Mouse (Mus musculus) embryo, embryonic 10 days (tissue): Measurements from ENCODE around the gene E330021D16Rik.
"Not testable (repeated sequence)": the region's sequence is repeated elsewhere in the genome, so short reads cannot be mapped to it uniquely, and the experiment has no call there.

Experiments
- DNase-seq: peaks from one replicate; pipeline ENCODE4 v3.0.0-alpha.2; 2015; ENCODE audit warnings: low spot score

Gene E330021D16Rik

GRCm38 (mm10) chr6:136415133-136415775 lies at the start of gene E330021D16Rik:
Gene E330021D16Rik, minus strand, starts transcription at chr6:136415569.
- DNase-seq = no peak

- DNase-seq = no peak
These were observed 49.7 kb upstream of the E330021D16Rik start for GRCm38 (mm10) chr6:136465021-136465420.

- DNase-seq = peak; percentile 6
These were observed 48.8 kb upstream of the E330021D16Rik start for GRCm38 (mm10) chr6:136464121-136464621.

- DNase-seq = peak; percentile 15
These were observed 48.1 kb upstream of the E330021D16Rik start for GRCm38 (mm10) chr6:136463491-136463890.

GRCm38 (mm10) chr6:136459156-136459555 lies 43.8 kb upstream of the E330021D16Rik start:
- DNase-seq = no peak

- no peak for DNase-seq
These were observed 40.9 kb upstream of the E330021D16Rik start for GRCm38 (mm10) chr6:136456302-136456701.

GRCm38 (mm10) chr6:136455696-136456095 lies 40.3 kb upstream of the E330021D16Rik start:
- no peak for DNase-seq

- DNase-seq = no peak
These were observed 37.3 kb upstream of the E330021D16Rik start for GRCm38 (mm10) chr6:136452623-136453022.

- no peak for DNase-seq
These were observed 35.5 kb upstream of the E330021D16Rik start for GRCm38 (mm10) chr6:136450863-136451262.

GRCm38 (mm10) chr6:136449930-136450329 lies 34.6 kb upstream of the E330021D16Rik start:
- DNase-seq = no peak

GRCm38 (mm10) chr6:136449270-136449692 lies 33.9 kb upstream of the E330021D16Rik start:
- no peak for DNase-seq

GRCm38 (mm10) chr6:136439205-136439604 lies 23.8 kb upstream of the E330021D16Rik start:
- not testable (repeated sequence) for DNase-seq

- DNase-seq = not testable (repeated sequence)
These were observed 20.8 kb upstream of the E330021D16Rik start for GRCm38 (mm10) chr6:136436151-136436550.

GRCm38 (mm10) chr6:136433573-136433972 lies 18.2 kb upstream of the E330021D16Rik start:
- DNase-seq = no peak

GRCm38 (mm10) chr6:136431896-136432248 lies 16.5 kb upstream of the E330021D16Rik start:
- no peak for DNase-seq

GRCm38 (mm10) chr6:136431169-136431895 lies 16.0 kb upstream of the E330021D16Rik start:
- DNase-seq = no peak

- DNase-seq = no peak
These were observed 14.1 kb upstream of the E330021D16Rik start for GRCm38 (mm10) chr6:136429441-136429840.

- no peak for DNase-seq
These were observed 13.0 kb upstream of the E330021D16Rik start for GRCm38 (mm10) chr6:136428412-136428811.

GRCm38 (mm10) chr6:136427240-136427639 lies 11.9 kb upstream of the E330021D16Rik start:
- no peak for DNase-seq

- DNase-seq = no peak
These were observed 10.6 kb upstream of the E330021D16Rik start for GRCm38 (mm10) chr6:136425956-136426355.

GRCm38 (mm10) chr6:136424166-136424565 lies 8.8 kb upstream of the E330021D16Rik start:
- no peak for DNase-seq

- no peak for DNase-seq
These were observed 7.8 kb upstream of the E330021D16Rik start for GRCm38 (mm10) chr6:136423201-136423600.
